Mouse (Mus musculus) liver, embryonic 13.5 days (tissue): ENCODE data around the gene Zfp978. TPM values are rescaled to one million over a fixed set of nuclear protein-coding genes. Genes with fewer than 3 reads are reported as not detected.
A peak's percentile ranks its signal among the peaks of the same experiment; 100 is the strongest.
"Not testable (repeated sequence)": the region's sequence is repeated elsewhere in the genome, so short reads cannot be mapped to it uniquely, and the experiment has no call there.

Experiments
- ATAC-seq: fragments of 200-750 bp; cut with Nextera tagmentation; 2 replicates; pipeline ENCODE4 v1.8.0; 2017; ENCODE audit warnings: low read depth, mild to moderate bottlenecking, moderate number of reproducible peaks, moderate library complexity
- DNase-seq: peaks from one replicate; pipeline ENCODE4 v3.0.0; 2022
- H3K27ac ChIP-seq: fragments of 300-500 bp; sonication (generic); 2 replicates; pipeline ENCODE4 v1.5.1; 2015; ENCODE audit warnings: moderate library complexity, mild to moderate bottlenecking, inconsistent platforms
- H3K27me3 ChIP-seq: fragments of 300-500 bp; sonication (generic); 2 replicates; pipeline ENCODE4 v1.6.1; 2015; ENCODE audit warnings: mild to moderate bottlenecking, inconsistent platforms
- H3K36me3 ChIP-seq: fragments of 300-500 bp; sonication (generic); 2 replicates; pipeline ENCODE4 v1.6.1; 2015; ENCODE audit warnings: mild to moderate bottlenecking, inconsistent platforms
- H3K4me1 ChIP-seq: fragments of 300-500 bp; sonication (generic); replicated peaks from 2 replicates; pipeline ENCODE4 v1.6.1; 2015; ENCODE audit warnings: inconsistent platforms
- H3K4me2 ChIP-seq: fragments of 300-500 bp; sonication (generic); 2 replicates; pipeline ENCODE4 v1.6.1; 2015; ENCODE audit warnings: inconsistent platforms, mild to moderate bottlenecking, moderate library complexity
- H3K4me3 ChIP-seq: fragments of 300-500 bp; sonication (generic); replicated peaks from 2 replicates; pipeline ENCODE4 v1.5.1; 2015; ENCODE audit warnings: mild to moderate bottlenecking, inconsistent platforms
- H3K9ac ChIP-seq: fragments of 300-500 bp; sonication (generic); 2 replicates; pipeline ENCODE4 v1.6.1; 2015; ENCODE audit warnings: mild to moderate bottlenecking, inconsistent platforms
- H3K9me3 ChIP-seq: fragments of 300-500 bp; sonication (generic); replicated peaks from 2 replicates; pipeline ENCODE4 v1.6.1; 2016; ENCODE audit warnings: inconsistent platforms
- WGBS: fragments of 180-500 bp; shearing (Covaris S2); methylation state at CpG from one replicate; pipeline ENCODE4 v1.1.7; 2015; ENCODE audit not compliant: insufficient replicate concordance; 5-methylcytosine and 5-hydroxymethylcytosine counted together
- polyA plus RNA-seq: library from polyadenylated mRNA; unstranded; fragments of >200 nt; fragmentation: Nextera tagmentation; extraction: Ambion mirVana; gene quantifications from 2 replicates; pipeline ENCODE4 v1.2.1, GENCODE M21; 2015

Gene Zfp978
- polyA plus RNA-seq, 1 experiment from 2014 or later = 0.16 TPM

GRCm38 (mm10) chr4:147343042-147343908, 17.8 kb upstream of the Zfp978 start:
- H3K4me1 ChIP-seq, H3K9ac ChIP-seq, H3K36me3 ChIP-seq, H3K27me3 ChIP-seq, H3K27ac ChIP-seq, H3K4me3 ChIP-seq, DNase-seq, H3K4me2 ChIP-seq: not testable (repeated sequence)
- peaks cover 60% of the 10 kb centered on the region for H3K9me3 ChIP-seq
- 52% methylated on average over 6 of the region's 6 CpGs for WGBS
- peak; percentile 70 for ATAC-seq

GRCm38 (mm10) chr4:147345061-147345554, 16.0 kb upstream of the Zfp978 start:
- H3K4me2 ChIP-seq, H3K9ac ChIP-seq, H3K4me3 ChIP-seq, H3K27me3 ChIP-seq, ATAC-seq, H3K36me3 ChIP-seq, H3K27ac ChIP-seq, DNase-seq, H3K4me1 ChIP-seq: not testable (repeated sequence)
- WGBS = 65% methylated on average over 2 of the region's 2 CpGs
- peaks cover 62% of the 10 kb centered on the region for H3K9me3 ChIP-seq

- ATAC-seq, DNase-seq: not testable (repeated sequence)
- 49% methylated on average over 4 of the region's 4 CpGs for WGBS
These were observed 14.6 kb upstream of the Zfp978 start for GRCm38 (mm10) chr4:147346361-147347035.

GRCm38 (mm10) chr4:147347300-147347699, 13.8 kb upstream of the Zfp978 start:
- not testable (repeated sequence) for H3K36me3 ChIP-seq, H3K4me3 ChIP-seq, DNase-seq, H3K27me3 ChIP-seq, H3K27ac ChIP-seq, H3K4me1 ChIP-seq, H3K4me2 ChIP-seq, H3K9ac ChIP-seq, ATAC-seq
- 57% methylated on average over 4 of the region's 4 CpGs for WGBS
- H3K9me3 ChIP-seq = peaks cover 63% of the 10 kb centered on the region

More at GRCm38 (mm10) chr4:147346361-147347035, 14.6 kb upstream of the Zfp978 start:
- H3K4me2 ChIP-seq, H3K27me3 ChIP-seq, H3K36me3 ChIP-seq, H3K4me1 ChIP-seq, H3K4me3 ChIP-seq, H3K9ac ChIP-seq, H3K27ac ChIP-seq: not testable (repeated sequence)
- H3K9me3 ChIP-seq = peaks cover 63% of the 10 kb centered on the region

GRCm38 (mm10) chr4:147347880-147348279, 13.2 kb upstream of the Zfp978 start:
- not testable (repeated sequence) for H3K4me1 ChIP-seq, H3K4me3 ChIP-seq, H3K27me3 ChIP-seq, H3K27ac ChIP-seq, ATAC-seq, H3K4me2 ChIP-seq, DNase-seq, H3K36me3 ChIP-seq, H3K9ac ChIP-seq
- peaks cover 59% of the 10 kb centered on the region for H3K9me3 ChIP-seq
- whole genome bisulfite sequencing = 60% methylated on average over 2 of the region's 3 CpGs

- H3K27ac ChIP-seq, ATAC-seq, H3K9ac ChIP-seq, H3K27me3 ChIP-seq, H3K4me2 ChIP-seq, H3K36me3 ChIP-seq, DNase-seq, H3K4me3 ChIP-seq, H3K4me1 ChIP-seq: not testable (repeated sequence)
- H3K9me3 ChIP-seq = peaks cover 54% of the 10 kb centered on the region
- 48% methylated on average over 2 of the region's 2 CpGs for WGBS
These were observed 12.7 kb upstream of the Zfp978 start for GRCm38 (mm10) chr4:147348401-147348800.

GRCm38 (mm10) chr4:147348906-147349686, 12.0 kb upstream of the Zfp978 start:
- H3K4me3 ChIP-seq, ATAC-seq, H3K4me2 ChIP-seq, H3K27ac ChIP-seq, DNase-seq, H3K27me3 ChIP-seq, H3K4me1 ChIP-seq, H3K36me3 ChIP-seq, H3K9ac ChIP-seq: not testable (repeated sequence)
- 73% methylated on average over 18 of the region's 19 CpGs for WGBS
- peaks cover 47% of the 10 kb centered on the region for H3K9me3 ChIP-seq

GRCm38 (mm10) chr4:147349687-147350415, 11.3 kb upstream of the Zfp978 start:
- DNase-seq, H3K4me2 ChIP-seq, H3K9ac ChIP-seq, H3K27ac ChIP-seq, ATAC-seq, H3K4me3 ChIP-seq, H3K27me3 ChIP-seq, H3K4me1 ChIP-seq, H3K36me3 ChIP-seq: not testable (repeated sequence)
- peaks cover 47% of the 10 kb centered on the region for H3K9me3 ChIP-seq
- 63% methylated on average over 9 of the region's 9 CpGs for whole genome bisulfite sequencing

- not testable (repeated sequence) for H3K27me3 ChIP-seq, H3K27ac ChIP-seq, H3K4me3 ChIP-seq, H3K36me3 ChIP-seq, H3K9ac ChIP-seq, H3K4me1 ChIP-seq, ATAC-seq, H3K4me2 ChIP-seq, DNase-seq
- peaks cover 42% of the 10 kb centered on the region for H3K9me3 ChIP-seq
- WGBS = 69% methylated on average over 2 of the region's 2 CpGs
These were observed 10.6 kb upstream of the Zfp978 start for GRCm38 (mm10) chr4:147350541-147350940.

GRCm38 (mm10) chr4:147351376-147351980, 9.6 kb upstream of the Zfp978 start:
- peaks cover 38% of the 10 kb centered on the region for H3K9me3 ChIP-seq
- H3K36me3 ChIP-seq, H3K9ac ChIP-seq, H3K4me1 ChIP-seq, ATAC-seq, H3K4me3 ChIP-seq, H3K4me2 ChIP-seq, DNase-seq, H3K27me3 ChIP-seq, H3K27ac ChIP-seq: not testable (repeated sequence)
- 71% methylated on average over 10 of the region's 13 CpGs for WGBS
